8 mouse cellular contexts compared by ENCODE assay signal in the genomic region with DNA sequence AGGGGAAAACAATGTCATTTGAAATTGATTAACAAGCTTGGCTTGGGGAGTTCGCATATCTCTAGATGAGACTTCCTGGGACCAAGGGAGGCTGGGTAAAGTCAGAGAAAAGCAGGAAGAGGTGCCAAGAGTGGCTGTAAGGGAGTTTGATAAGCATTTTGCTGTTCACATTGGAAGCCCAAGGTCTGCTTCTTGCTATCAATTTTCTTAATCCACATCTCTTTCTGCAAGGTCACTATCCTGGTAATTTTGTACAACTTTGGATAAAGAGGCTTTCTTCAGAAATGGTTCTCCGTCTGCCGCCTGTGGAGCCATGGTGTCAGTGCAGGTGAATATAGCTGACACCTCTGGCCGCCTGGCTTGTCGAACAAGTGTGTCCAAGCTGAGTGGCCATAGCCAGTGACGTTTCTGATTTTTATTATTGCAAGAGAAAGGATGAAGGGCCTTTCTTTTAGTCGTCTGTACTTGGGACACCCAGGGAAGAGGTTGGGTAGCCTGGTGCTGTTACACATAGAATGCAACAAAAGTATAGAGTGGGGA. TPM values are rescaled to one million over a fixed set of nuclear protein-coding genes. Genes with fewer than 3 reads are reported as not detected.
DNase-seq lines count a peak whose midpoint lies in the region; ATAC-seq and TF ChIP-seq lines count a peak whose summit lies in the region.

No protein-coding gene starts in this region.

- peak overlapping the region; percentile 92 for H3K4me3 ChIP-seq in E14TG2a.4 (replicated peaks; ENCODE audit: low read length)
- peak overlapping the region; percentile 68 for H3K4me3 ChIP-seq in embryonic facial prominence, embryonic 15.5 days (replicated peaks)
- H3K4me3 ChIP-seq in hindbrain, embryonic 14.5 days (replicated peaks; ENCODE audit: low read length) = peak overlapping the region; percentile 88
- peak overlapping the region; percentile 95 for H3K4me3 ChIP-seq in liver, embryonic 15.5 days (replicated peaks)

- WGBS in embryonic facial prominence, embryonic 15.5 days = 5% methylated on average over 7 of the region's 7 CpGs
- WGBS in hindbrain, embryonic 14.5 days = 4% methylated on average over 7 of the region's 7 CpGs
- WGBS in liver, embryonic 15.5 days (ENCODE audit: insufficient replicate concordance) = 3% methylated on average over 7 of the region's 7 CpGs

- peak; percentile 74 for ATAC-seq in embryonic facial prominence, embryonic 15.5 days (ENCODE audit: insufficient number of reproducible peaks, low FRiP score, low TSS enrichment, low read depth)
- peak; percentile 78; the same call in 1 of the 2 replicates for ATAC-seq in hindbrain, embryonic 14.5 days (ENCODE audit: low FRiP score)
- ATAC-seq in liver, embryonic 15.5 days (ENCODE audit: insufficient read depth) = peak; percentile 60

- H3K9ac ChIP-seq in embryonic facial prominence, embryonic 15.5 days = peak overlapping the region; percentile 67
- peak overlapping the region; percentile 90 for H3K9ac ChIP-seq in hindbrain, embryonic 14.5 days
- peak overlapping the region; percentile 90 for H3K9ac ChIP-seq in liver, embryonic 15.5 days

- H3K27me3 ChIP-seq in E14TG2a.4 (ENCODE audit: insufficient read depth, low read length) = no peaks in the 10 kb centered on the region
- H3K27me3 ChIP-seq in embryonic facial prominence, embryonic 15.5 days = no peaks in the 10 kb centered on the region
- H3K27me3 ChIP-seq in hindbrain, embryonic 14.5 days (ENCODE audit: control insufficient read depth, insufficient read depth, low read length) = no peaks in the 10 kb centered on the region
- H3K27me3 ChIP-seq in liver, embryonic 15.5 days = no peaks in the 10 kb centered on the region

- H3K36me3 ChIP-seq in E14TG2a.4 (ENCODE audit: insufficient read depth, low read length) = peaks cover 12% of the 10 kb centered on the region
- H3K36me3 ChIP-seq in embryonic facial prominence, embryonic 15.5 days = peaks cover 6% of the 10 kb centered on the region
- peaks cover 12% of the 10 kb centered on the region for H3K36me3 ChIP-seq in hindbrain, embryonic 14.5 days (replicated peaks; ENCODE audit: control insufficient read depth, insufficient read depth)
- peaks cover 6% of the 10 kb centered on the region; the same call in 1 of the 2 replicates for H3K36me3 ChIP-seq in liver, embryonic 15.5 days (replicated peaks)

- TF ChIP-seq CTCF in E14TG2a.4 (conservative IDR thresholded peaks at IDR 0.05; ENCODE audit: low read length) = no peak; the same call in 1 of the 2 replicates

- H3K4me1 ChIP-seq in E14TG2a.4 (replicated peaks; ENCODE audit: low read depth, low read length) = peaks cover 30% of the 10 kb centered on the region
- H3K4me1 ChIP-seq in embryonic facial prominence, embryonic 15.5 days = peaks cover 26% of the 10 kb centered on the region
- H3K4me1 ChIP-seq in hindbrain, embryonic 14.5 days (replicated peaks; ENCODE audit: control insufficient read depth, insufficient read depth, low read length) = peaks cover 13% of the 10 kb centered on the region
- peaks cover 31% of the 10 kb centered on the region for H3K4me1 ChIP-seq in liver, embryonic 15.5 days (replicated peaks)

- H3K9me3 ChIP-seq in E14TG2a.4 (ENCODE audit: low read length) = no peaks in the 10 kb centered on the region
- no peaks in the 10 kb centered on the region for H3K9me3 ChIP-seq in embryonic facial prominence, embryonic 15.5 days (replicated peaks)
- no peaks in the 10 kb centered on the region for H3K9me3 ChIP-seq in hindbrain, embryonic 14.5 days (ENCODE audit: control insufficient read depth, low read length)
- H3K9me3 ChIP-seq in liver, embryonic 15.5 days (replicated peaks) = no peaks in the 10 kb centered on the region

- peak overlapping the region; percentile 72 for H3K4me2 ChIP-seq in embryonic facial prominence, embryonic 15.5 days (replicated peaks)
- peak overlapping the region; percentile 92 for H3K4me2 ChIP-seq in hindbrain, embryonic 14.5 days (replicated peaks)
- peak overlapping the region; percentile 93 for H3K4me2 ChIP-seq in liver, embryonic 15.5 days

- peak; percentile 69 to 77 for DNase-seq in cerebellum, postnatal 10 days
- no peak for DNase-seq in cerebellum, adult 8-10 months
- peak; percentile 67 for DNase-seq in hindbrain, embryonic 14.5 days (ENCODE audit: low spot score)
- peak; percentile 70 for DNase-seq in naive thymus-derived CD4-positive, alpha-beta T cell, adult 2 months (ENCODE audit: low read depth)
- no peak for DNase-seq in adrenal gland, adult 18-20 months (ENCODE audit: low spot score in 2 of 2)

- peak overlapping the region; percentile 96 for H3K27ac ChIP-seq in embryonic facial prominence, embryonic 15.5 days (replicated peaks)
- H3K27ac ChIP-seq in hindbrain, embryonic 14.5 days = peak overlapping the region; percentile 88
- H3K27ac ChIP-seq in liver, embryonic 15.5 days (replicated peaks) = peak overlapping the region; percentile 79

RNA-seq across cellular contexts. Expression of a gene that starts 0.5 kb away (rescaled TPM):
- 64.4 and 66.7 TPM in 2 replicates for polyA plus RNA-seq in embryonic facial prominence, embryonic 15.5 days (2015; fragmentation: Nextera tagmentation; extraction: Ambion mirVana)
- 39.9 and 48.4 TPM in 2 replicates for polyA plus RNA-seq in hindbrain, embryonic 14.5 days (2014; fragmentation: Nextera tagmentation; extraction: Ambion mirVana)
- 18.8 and 19.7 TPM in 2 replicates for polyA plus RNA-seq in liver, embryonic 15.5 days (2015; fragmentation: Nextera tagmentation; extraction: Ambion mirVana)
- 10 to 100 TPM; 65.6 to 85.9 TPM for total RNA-seq in adrenal gland, adult 18-20 months (2021)

RNA-seq across cellular contexts. Expression of a gene that starts 5.2 kb away (rescaled TPM):
- polyA plus RNA-seq in embryonic facial prominence, embryonic 15.5 days (2015; fragmentation: Nextera tagmentation; extraction: Ambion mirVana) = 2.4 and 3.5 TPM in 2 replicates
- 3.9 and 4.2 TPM in 2 replicates for polyA plus RNA-seq in hindbrain, embryonic 14.5 days (2014; fragmentation: Nextera tagmentation; extraction: Ambion mirVana)
- 0.41 and 0.59 TPM in 2 replicates for polyA plus RNA-seq in liver, embryonic 15.5 days (2015; fragmentation: Nextera tagmentation; extraction: Ambion mirVana)
- 1 to 10 TPM; 3.9 to 6.9 TPM for total RNA-seq in adrenal gland, adult 18-20 months (2021)

RNA-seq across cellular contexts. Expression of a gene that starts 56.5 kb away (rescaled TPM):
- 1.4 and 2.4 TPM in 2 replicates for polyA plus RNA-seq in embryonic facial prominence, embryonic 15.5 days (2015; fragmentation: Nextera tagmentation; extraction: Ambion mirVana)
- not detected in 2 replicates for polyA plus RNA-seq in hindbrain, embryonic 14.5 days (2014; fragmentation: Nextera tagmentation; extraction: Ambion mirVana)
- 4.5 and 5.0 TPM in 2 replicates for polyA plus RNA-seq in liver, embryonic 15.5 days (2015; fragmentation: Nextera tagmentation; extraction: Ambion mirVana)
- not detected for total RNA-seq in adrenal gland, adult 18-20 months (2021)

Comparison
In these comparisons a context has a peak if more than half of its experiments do, and no peak if none do; other contexts are left out.
1. DNase-seq: peak in cerebellum, postnatal 10 days (2 of 2), hindbrain, embryonic 14.5 days (single experiment) and naive thymus-derived CD4-positive, alpha-beta T cell, adult 2 months (single experiment); none in cerebellum, adult 8-10 months (single experiment) and adrenal gland, adult 18-20 months (0 of 2).
2. Peak in every context shown above with its lines, with median percentiles within 50 percentile points of each other: H3K4me3 ChIP-seq, ATAC-seq, H3K27ac ChIP-seq, H3K4me2 ChIP-seq and H3K9ac ChIP-seq.